Comparison of ENCODE assay signal across 21 mouse cellular contexts in the genomic region with DNA sequence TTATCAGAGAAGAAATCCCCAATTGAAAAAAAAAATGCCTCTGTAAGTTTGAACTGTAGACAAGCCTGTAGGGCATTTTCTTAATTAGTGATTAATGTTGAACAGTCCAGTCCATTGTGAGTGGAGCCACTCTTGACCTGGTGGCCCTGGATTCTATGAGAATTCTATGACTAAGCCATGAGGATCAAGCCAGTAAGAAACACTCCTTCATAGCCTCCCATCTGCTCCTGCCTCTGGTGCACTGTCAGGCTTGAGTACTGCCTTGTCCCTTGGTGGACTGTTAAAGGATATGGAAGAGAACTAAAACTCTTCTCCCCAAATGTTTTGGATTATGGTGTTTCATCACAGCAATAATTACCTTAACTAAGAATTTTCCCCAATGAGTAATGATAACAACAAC.
A peak's percentile ranks its signal among the peaks of the same experiment; 100 is the strongest.
DNase-seq lines count a peak whose midpoint lies in the region; ATAC-seq lines count a peak whose summit lies in the region.
"Had no signal": no experiment of that assay in that cellular context is flagged by ENCODE, and none has a peak within 500 bp of the region (broad histone marks: within the 10 kb centered on the region; RNA-seq: fewer than 3 reads in every experiment).

No protein-coding gene starts in this region.

- H3K4me1 ChIP-seq in embryonic facial prominence, embryonic 11.5 days (ENCODE audit: control insufficient read depth, insufficient read depth, low read length), result no peaks in the 10 kb centered on the region
- H3K4me1 ChIP-seq in embryonic facial prominence, embryonic 10.5 days, result no peaks in the 10 kb centered on the region
- H3K4me1 ChIP-seq: embryonic facial prominence, embryonic 12.5 days; forebrain, embryonic 13.5 days; forebrain, embryonic 15.5 days had no signal

- no peak overlapping the region for H3K4me2 ChIP-seq in embryonic facial prominence, embryonic 11.5 days (ENCODE audit: low read depth, low read length)
- H3K4me2 ChIP-seq: embryonic facial prominence, embryonic 12.5 days; forebrain, embryonic 13.5 days; forebrain, embryonic 15.5 days had no signal

- ATAC-seq in embryonic facial prominence, embryonic 11.5 days (replicated peaks; ENCODE audit: insufficient number of reproducible peaks, low FRiP score, low TSS enrichment, low read depth), result 0 out of 2 replicates have a peak, but pooled peaks have one; percentile 56
- ATAC-seq: activated CD4-positive, CD25-positive, alpha-beta regulatory T cell, adult 4 months; forebrain, embryonic 13.5 days; forebrain, embryonic 15.5 days; forebrain, postnatal 0 days; Patski had no signal

- no peak overlapping the region for H3K9ac ChIP-seq in embryonic facial prominence, embryonic 11.5 days (replicated peaks; ENCODE audit: low read length)
- H3K9ac ChIP-seq: embryonic facial prominence, embryonic 12.5 days; forebrain, embryonic 13.5 days; forebrain, embryonic 15.5 days; forebrain, postnatal 0 days had no signal

- H3K36me3 ChIP-seq in embryonic facial prominence, embryonic 11.5 days (replicated peaks; ENCODE audit: control insufficient read depth, insufficient read depth, low read depth, low read length), result no peaks in the 10 kb centered on the region
- no peaks in the 10 kb centered on the region for H3K36me3 ChIP-seq in embryonic facial prominence, embryonic 10.5 days (replicated peaks)
- H3K36me3 ChIP-seq: embryonic facial prominence, embryonic 12.5 days; forebrain, embryonic 15.5 days had no signal

- no peak for DNase-seq in embryonic facial prominence, embryonic 11.5 days (ENCODE audit: low spot score)
- no peak for DNase-seq in embryonic facial prominence, embryonic 10.5 days (ENCODE audit: low spot score)
- peak; percentile 68 for DNase-seq in Muller cell, postnatal 12 days (ENCODE audit: inconsistent ontology term)
- peak; percentile 13 for DNase-seq in embryo, embryonic 10.5 days (ENCODE audit: low spot score)
- DNase-seq in mesoderm, embryonic 11.5 days (ENCODE audit: low read depth, low spot score), result peak; percentile 6
- DNase-seq in urinary bladder, adult 18-20 months (ENCODE audit: low spot score in 2 of 2), result no peak
- DNase-seq in frontal cortex, postnatal 10 days (ENCODE audit: low spot score in 2 of 2), result no peak
- DNase-seq: adrenal gland, adult 8-10 months; adrenal gland, postnatal 14 days; adrenal gland, postnatal 36 days; cerebellum, adult 11-12 months; cerebellum, adult 2 months; cerebellum, adult 9-10 months; cerebellum, postnatal 10 days; cerebellum, postnatal 25 days; forebrain, postnatal 0 days had no signal

- no peak overlapping the region for H3K4me3 ChIP-seq in embryonic facial prominence, embryonic 11.5 days (ENCODE audit: low read depth, low read length)
- H3K4me3 ChIP-seq in embryonic facial prominence, embryonic 10.5 days, result no peak overlapping the region
- H3K4me3 ChIP-seq: embryonic facial prominence, embryonic 12.5 days; forebrain, embryonic 13.5 days; forebrain, embryonic 15.5 days had no signal

- no peak overlapping the region for H3K27ac ChIP-seq in embryonic facial prominence, embryonic 11.5 days (replicated peaks; ENCODE audit: low read depth, low read length)
- H3K27ac ChIP-seq in embryonic facial prominence, embryonic 10.5 days (replicated peaks), result no peak overlapping the region
- H3K27ac ChIP-seq: embryonic facial prominence, embryonic 12.5 days; forebrain, embryonic 13.5 days; forebrain, embryonic 15.5 days had no signal

- H3K9me3 ChIP-seq in embryonic facial prominence, embryonic 11.5 days (replicated peaks; ENCODE audit: control insufficient read depth, low read length), result no peaks in the 10 kb centered on the region
- no peaks in the 10 kb centered on the region for H3K9me3 ChIP-seq in embryonic facial prominence, embryonic 10.5 days
- H3K9me3 ChIP-seq: embryonic facial prominence, embryonic 12.5 days; forebrain, embryonic 13.5 days; forebrain, embryonic 15.5 days had no signal

- no peaks in the 10 kb centered on the region for H3K27me3 ChIP-seq in embryonic facial prominence, embryonic 11.5 days (ENCODE audit: control insufficient read depth, insufficient read depth, low read length)
- H3K27me3 ChIP-seq in embryonic facial prominence, embryonic 10.5 days (replicated peaks; ENCODE audit: low read depth, poor library complexity, severe bottlenecking), result no peaks in the 10 kb centered on the region
- H3K27me3 ChIP-seq: embryonic facial prominence, embryonic 12.5 days; forebrain, embryonic 13.5 days; forebrain, embryonic 15.5 days; Patski had no signal

Comparison
In these comparisons a context has a peak if more than half of its experiments do, and no peak if none do; other contexts are left out.
1. DNase-seq: peak in Muller cell, postnatal 12 days (single experiment), embryo, embryonic 10.5 days (single experiment) and mesoderm, embryonic 11.5 days (single experiment); none in embryonic facial prominence, embryonic 11.5 days (single experiment), embryonic facial prominence, embryonic 10.5 days (single experiment), urinary bladder, adult 18-20 months (0 of 2) and frontal cortex, postnatal 10 days (0 of 2).